In genomic region chr13:64180888-64181287, GRCm38 (mm10) we compare ENCODE assay signal across 10 mouse cellular contexts. TPM values are rescaled to one million over a fixed set of nuclear protein-coding genes. Genes with fewer than 3 reads are reported as not detected.
DNase-seq lines count a peak whose midpoint lies in the region; ATAC-seq and TF ChIP-seq lines count a peak whose summit lies in the region.
"Had no signal": no experiment of that assay in that cellular context is flagged by ENCODE, and none has a peak within 500 bp of the region (broad histone marks: within the 10 kb centered on the region; RNA-seq: fewer than 3 reads in every experiment).

No protein-coding gene starts in this region.

- no peaks in the 10 kb centered on the region for H3K4me1 ChIP-seq in intestine, postnatal 0 days (replicated peaks; ENCODE audit: control insufficient read depth, insufficient read depth, low read length)
- H3K4me1 ChIP-seq in intestine, embryonic 16.5 days (ENCODE audit: control insufficient read depth, insufficient read depth, low read length) = no peaks in the 10 kb centered on the region
- H3K4me1 ChIP-seq in E14TG2a.4 (replicated peaks; ENCODE audit: low read depth, low read length) = peaks cover 19% of the 10 kb centered on the region
- H3K4me1 ChIP-seq: embryonic facial prominence, embryonic 12.5 days; stomach, embryonic 15.5 days had no signal

- no peaks in the 10 kb centered on the region for H3K27me3 ChIP-seq in intestine, postnatal 0 days (replicated peaks; ENCODE audit: control insufficient read depth, insufficient read depth, low read length)
- no peaks in the 10 kb centered on the region for H3K27me3 ChIP-seq in intestine, embryonic 16.5 days (replicated peaks; ENCODE audit: control insufficient read depth, insufficient read depth, low read length)
- H3K27me3 ChIP-seq in E14TG2a.4 (ENCODE audit: insufficient read depth, low read length) = no peaks in the 10 kb centered on the region
- H3K27me3 ChIP-seq: embryonic facial prominence, embryonic 12.5 days; stomach, embryonic 15.5 days had no signal

- H3K9me3 ChIP-seq in intestine, postnatal 0 days (ENCODE audit: control insufficient read depth) = no peaks in the 10 kb centered on the region
- no peaks in the 10 kb centered on the region for H3K9me3 ChIP-seq in intestine, embryonic 16.5 days (ENCODE audit: control insufficient read depth, low read length)
- no peaks in the 10 kb centered on the region for H3K9me3 ChIP-seq in E14TG2a.4 (ENCODE audit: low read length)
- H3K9me3 ChIP-seq: embryonic facial prominence, embryonic 12.5 days; stomach, embryonic 15.5 days had no signal

- peak; percentile 80 for TF ChIP-seq CTCF in intestine, postnatal 0 days (IDR thresholded peaks at IDR 0.05; ENCODE audit: low read depth)
- peak; percentile 91 for TF ChIP-seq CTCF in E14TG2a.4 (conservative IDR thresholded peaks at IDR 0.05; ENCODE audit: low read length)

- H3K4me3 ChIP-seq in intestine, postnatal 0 days (ENCODE audit: low read depth, low read length) = no peak overlapping the region
- no peak overlapping the region for H3K4me3 ChIP-seq in intestine, embryonic 16.5 days (ENCODE audit: low read length)
- H3K4me3 ChIP-seq in E14TG2a.4 (replicated peaks; ENCODE audit: low read length) = no peak overlapping the region
- H3K4me3 ChIP-seq: embryonic facial prominence, embryonic 12.5 days; stomach, embryonic 15.5 days had no signal

- H3K36me3 ChIP-seq in intestine, postnatal 0 days (ENCODE audit: control insufficient read depth, insufficient read depth) = peaks cover 12% of the 10 kb centered on the region; the same call in 1 of the 2 replicates
- H3K36me3 ChIP-seq in intestine, embryonic 16.5 days (ENCODE audit: control insufficient read depth, insufficient read depth, low read length) = no peaks in the 10 kb centered on the region; the same call in 1 of the 2 replicates
- H3K36me3 ChIP-seq in E14TG2a.4 (ENCODE audit: insufficient read depth, low read length) = peaks cover 9% of the 10 kb centered on the region

- peak; percentile 27 to 58 for DNase-seq in adrenal gland, postnatal 4 days (ENCODE audit: low spot score in 2 of 2)
- peak; percentile 41 for DNase-seq in forelimb bud, embryonic 11.5 days (ENCODE audit: low read depth, low spot score)
- peak; percentile 62 for DNase-seq in layer of hippocampus, postnatal 10 days (ENCODE audit: low spot score in 2 of 2)
- peak; percentile 54 for DNase-seq in thymus, postnatal 25 days

- no peak overlapping the region for H3K9ac ChIP-seq in intestine, postnatal 0 days (ENCODE audit: low read depth, low read length)
- H3K9ac ChIP-seq in intestine, embryonic 16.5 days (ENCODE audit: low read depth, low read length) = no peak overlapping the region
- H3K9ac ChIP-seq: embryonic facial prominence, embryonic 12.5 days; stomach, embryonic 15.5 days had no signal

- H3K27ac ChIP-seq in intestine, postnatal 0 days (ENCODE audit: low read depth, low read length) = no peak overlapping the region
- H3K27ac ChIP-seq in intestine, embryonic 16.5 days (ENCODE audit: low read length) = no peak overlapping the region
- H3K27ac ChIP-seq: embryonic facial prominence, embryonic 12.5 days; stomach, embryonic 15.5 days had no signal

- no peak overlapping the region for H3K4me2 ChIP-seq in intestine, postnatal 0 days (replicated peaks; ENCODE audit: low read depth)
- H3K4me2 ChIP-seq in intestine, embryonic 16.5 days (ENCODE audit: low read depth, low read length) = no peak overlapping the region
- H3K4me2 ChIP-seq: embryonic facial prominence, embryonic 12.5 days; stomach, embryonic 15.5 days had no signal

- WGBS in intestine, postnatal 0 days = 74% methylated on average over 3 of the region's 3 CpGs
- WGBS in intestine, embryonic 16.5 days = 75% methylated on average over 3 of the region's 3 CpGs

- no peak for ATAC-seq in intestine, postnatal 0 days
- no peak for ATAC-seq in intestine, embryonic 16.5 days
- ATAC-seq in monocyte, adult 5-6 weeks (replicated peaks; ENCODE audit: insufficient number of reproducible peaks, low FRiP score, low TSS enrichment, poor library complexity, severe bottlenecking) = peak; percentile 60; the same call in 1 of the 2 replicates

RNA-seq across cellular contexts. Expression of gene Habp4, which starts 19.3 kb away (rescaled TPM):
- polyA plus RNA-seq in intestine, postnatal 0 days (2015; fragmentation: Nextera tagmentation; extraction: Ambion mirVana) = 11.8 and 12.7 TPM in 2 replicates
- polyA plus RNA-seq in intestine, embryonic 16.5 days (2015; fragmentation: Nextera tagmentation; extraction: Ambion mirVana) = 11.9 TPM in 2 replicates
- total RNA-seq in adrenal gland, postnatal 4 days (2021) = 10 to 100 TPM; 29.3 to 32.4 TPM
- total RNA-seq in layer of hippocampus, postnatal 10 days (2021) = 100 to 1,000 TPM; 120 to 121 TPM
- 9.6 to 14.1 TPM (median 11.8 TPM) in 3 replicates for total RNA-seq in monocyte, adult 5-6 weeks (2017)

RNA-seq across cellular contexts. Expression of gene Zfp367, which starts 27.9 kb away (rescaled TPM):
- 8.9 and 9.5 TPM in 2 replicates for polyA plus RNA-seq in intestine, postnatal 0 days (2015; fragmentation: Nextera tagmentation; extraction: Ambion mirVana)
- polyA plus RNA-seq in intestine, embryonic 16.5 days (2015; fragmentation: Nextera tagmentation; extraction: Ambion mirVana) = 12.8 and 13.4 TPM in 2 replicates
- total RNA-seq in adrenal gland, postnatal 4 days (2021) = 10 to 100 TPM; 25.2 to 26.6 TPM
- 1 to 10 TPM; 7.7 to 9.5 TPM for total RNA-seq in layer of hippocampus, postnatal 10 days (2021)
- 19.2 to 26.9 TPM (median 21.2 TPM) in 3 replicates for total RNA-seq in monocyte, adult 5-6 weeks (2017)

RNA-seq across cellular contexts. Expression of gene Slc35d2, which starts 51.7 kb away (rescaled TPM):
- polyA plus RNA-seq in intestine, postnatal 0 days (2015; fragmentation: Nextera tagmentation; extraction: Ambion mirVana) = 11.9 and 12.6 TPM in 2 replicates
- 5.5 and 6.8 TPM in 2 replicates for polyA plus RNA-seq in intestine, embryonic 16.5 days (2015; fragmentation: Nextera tagmentation; extraction: Ambion mirVana)
- total RNA-seq in adrenal gland, postnatal 4 days (2021) = 10 to 100 TPM in 1 of 2 experiments, 1 to 10 TPM in 1; 7.8 to 11.7 TPM
- 1 to 10 TPM in 1 of 2 experiments, under 1 TPM in 1; 0.62 to 1.6 TPM for total RNA-seq in layer of hippocampus, postnatal 10 days (2021)
- total RNA-seq in monocyte, adult 5-6 weeks (2017) = 24.2 to 36.1 TPM (median 26.4 TPM) in 3 replicates
